Mouse (Mus musculus): ENCODE results near the gene Faap24. TPM values are rescaled to one million over a fixed set of nuclear protein-coding genes. Genes with fewer than 3 reads are reported as not detected.

The Faap24 gene
- polyA plus RNA-seq, 1 experiment: 3.9 TPM

DNA sequence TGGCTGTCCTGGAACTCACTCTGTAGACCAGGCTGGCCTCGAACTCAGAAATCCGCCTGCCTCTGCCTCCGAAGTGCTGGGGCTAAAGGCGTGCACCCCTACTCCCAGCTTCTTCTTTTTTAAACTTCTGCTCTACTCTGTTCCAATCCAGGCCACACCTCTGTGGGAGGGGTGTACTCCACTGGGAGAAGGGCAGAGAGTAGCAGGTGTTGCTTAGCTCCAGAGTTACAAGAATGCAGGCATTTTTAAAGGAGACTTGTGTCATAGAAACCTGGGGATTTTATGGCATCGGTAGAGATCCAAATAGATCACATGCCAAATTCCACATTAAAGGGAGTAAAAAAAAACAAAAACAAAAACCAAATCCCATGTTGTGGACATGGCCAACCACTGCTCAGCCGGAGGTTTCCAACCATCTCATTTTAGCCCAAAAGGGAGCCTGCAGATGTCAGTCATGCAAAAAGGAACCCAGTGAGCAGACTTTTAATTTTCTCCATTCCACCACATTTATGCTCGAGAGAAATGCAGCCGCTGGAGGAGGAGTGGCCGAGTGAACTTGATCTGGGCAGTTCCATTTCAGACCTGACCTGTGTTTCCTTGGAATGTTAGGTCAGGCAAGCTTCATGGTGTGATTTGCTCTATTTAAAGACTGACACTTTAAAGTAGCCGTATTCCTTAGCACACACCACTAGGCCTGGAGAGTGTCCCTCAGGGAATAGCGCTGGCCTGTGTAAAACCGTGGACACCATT lies 31.3 kb downstream of the Faap24 start:
- Histone ChIP-seq H3K4me3 (ENCODE audit: low read depth, low read length) (no peak overlapping the region), H3K27me3 (ENCODE audit: control insufficient read depth, insufficient read depth, low read length) (no peaks in the 10 kb centered on the region), H3K4me1 (ENCODE audit: control insufficient read depth, insufficient read depth, insufficient read length, low read length) (0 out of 2 replicates have a peak, but pooled peaks cover 2% of the 10 kb centered on the region), H3K36me3 (ENCODE audit: control insufficient read depth, insufficient read depth, low read length) (peaks cover 60% of the 10 kb centered on the region), H3K27ac (ENCODE audit: insufficient read depth, low read depth, low read length) (no peak overlapping the region)
- 61% methylated on average over 12 of the region's 12 CpGs for WGBS
- TF ChIP-seq POLR2A (IDR thresholded peaks at IDR 0.05; ENCODE audit: low read depth, low read length) (no peak), CTCF (IDR thresholded peaks at IDR 0.05; ENCODE audit: extremely low read depth, insufficient read length, insufficient replicate concordance, low read depth, low read length) (no peak)

- Histone ChIP-seq H3K36me3 (ENCODE audit: control insufficient read depth, insufficient read depth, low read length) (peaks cover 70% of the 10 kb centered on the region), H3K27ac (ENCODE audit: insufficient read depth, low read depth, low read length) (no peak overlapping the region), H3K4me1 (ENCODE audit: control insufficient read depth, insufficient read depth, insufficient read length, low read length) (peaks cover 9% of the 10 kb centered on the region; the same call in 1 of the 2 replicates), H3K27me3 (ENCODE audit: control insufficient read depth, insufficient read depth, low read length) (no peaks in the 10 kb centered on the region), H3K4me3 (ENCODE audit: low read depth, low read length) (no peak overlapping the region)
- TF ChIP-seq CTCF (IDR thresholded peaks at IDR 0.05; ENCODE audit: extremely low read depth, insufficient read length, insufficient replicate concordance, low read depth, low read length): no peak
- no peak for TF ChIP-seq POLR2A (IDR thresholded peaks at IDR 0.05; ENCODE audit: low read depth, low read length)
- WGBS: 71% methylated on average over 5 of the region's 5 CpGs
Observed at GRCm38 (mm10) chr7:35362868-35363267, 33.8 kb downstream of the Faap24 start.

DNA sequence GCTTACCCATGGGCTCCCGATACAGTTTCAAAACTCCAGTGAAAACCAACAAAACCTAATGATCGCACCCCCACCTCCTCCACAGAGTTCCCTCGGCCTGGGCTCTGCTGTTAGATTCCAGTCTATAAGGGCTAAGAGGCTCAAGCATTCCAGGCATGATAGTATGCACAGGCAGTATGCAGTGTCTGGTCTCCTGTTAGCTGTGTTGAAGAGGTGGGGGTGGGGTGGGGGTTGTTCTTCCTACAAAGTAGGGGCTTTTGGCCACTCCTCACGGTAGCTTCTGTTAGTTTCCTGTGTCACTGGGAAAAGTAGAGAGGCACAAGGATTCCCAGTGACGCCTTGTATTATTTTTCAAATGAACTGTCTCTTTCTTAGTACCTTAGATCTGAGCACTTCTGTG lies 34.4 kb downstream of the Faap24 start:
- TF ChIP-seq POLR2A (IDR thresholded peaks at IDR 0.05; ENCODE audit: low read depth, low read length): no peak
- TF ChIP-seq CTCF (IDR thresholded peaks at IDR 0.05; ENCODE audit: extremely low read depth, insufficient read length, insufficient replicate concordance, low read depth, low read length): no peak
- H3K36me3 ChIP-seq (ENCODE audit: control insufficient read depth, insufficient read depth, low read length): peaks cover 70% of the 10 kb centered on the region
- H3K4me1 ChIP-seq (ENCODE audit: control insufficient read depth, insufficient read depth, insufficient read length, low read length): peaks cover 11% of the 10 kb centered on the region; the same call in 1 of the 2 replicates
- no peak overlapping the region for H3K27ac ChIP-seq (ENCODE audit: insufficient read depth, low read depth, low read length)
- no peaks in the 10 kb centered on the region for H3K27me3 ChIP-seq (ENCODE audit: control insufficient read depth, insufficient read depth, low read length)
- no peak overlapping the region for H3K4me3 ChIP-seq (ENCODE audit: low read depth, low read length)
- 83% methylated on average over 5 of the region's 5 CpGs for WGBS

DNA sequence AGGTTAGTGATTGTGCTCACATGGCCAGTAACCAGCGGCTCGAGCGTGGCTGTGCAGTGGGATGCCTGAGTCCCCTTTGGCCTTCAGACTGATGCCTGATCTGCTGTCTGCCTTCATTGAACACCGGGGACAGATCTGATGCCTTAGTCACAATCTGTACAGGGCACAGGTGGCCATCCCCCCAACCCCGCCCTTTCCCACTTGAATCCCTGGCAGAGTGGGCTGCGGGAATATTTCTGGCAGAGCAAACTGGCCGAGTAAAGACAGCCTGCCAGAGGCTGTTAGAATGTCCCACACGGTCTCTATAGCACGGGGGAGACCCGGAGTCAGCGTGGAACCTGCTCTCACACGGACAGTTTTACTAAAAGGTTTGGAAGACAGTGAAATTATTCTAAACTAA lies 39.0 kb downstream of the Faap24 start:
- H3K4me1 ChIP-seq (ENCODE audit: control insufficient read depth, insufficient read depth, insufficient read length, low read length): peaks cover 27% of the 10 kb centered on the region
- WGBS: 89% methylated on average over 12 of the region's 12 CpGs
- no peak overlapping the region for H3K27ac ChIP-seq (ENCODE audit: insufficient read depth, low read depth, low read length)
- no peak overlapping the region for H3K4me3 ChIP-seq (ENCODE audit: low read depth, low read length)
- TF ChIP-seq POLR2A (IDR thresholded peaks at IDR 0.05; ENCODE audit: low read depth, low read length) (no peak), CTCF (IDR thresholded peaks at IDR 0.05; ENCODE audit: extremely low read depth, insufficient read length, insufficient replicate concordance, low read depth, low read length) (no peak)
- H3K36me3 ChIP-seq (ENCODE audit: control insufficient read depth, insufficient read depth, low read length): peaks cover 59% of the 10 kb centered on the region
- H3K27me3 ChIP-seq (ENCODE audit: control insufficient read depth, insufficient read depth, low read length): no peaks in the 10 kb centered on the region

GRCm38 (mm10) chr7:35355303-35355872 lies 41.2 kb downstream of the Faap24 start:
- Histone ChIP-seq H3K27ac (ENCODE audit: insufficient read depth, low read depth, low read length) (peak overlapping the region; percentile 18; the same call in 1 of the 2 replicates), H3K4me3 (ENCODE audit: low read depth, low read length) (no peak overlapping the region), H3K36me3 (ENCODE audit: control insufficient read depth, insufficient read depth, low read length) (peaks cover 39% of the 10 kb centered on the region), H3K4me1 (ENCODE audit: control insufficient read depth, insufficient read depth, insufficient read length, low read length) (peaks cover 33% of the 10 kb centered on the region), H3K27me3 (ENCODE audit: control insufficient read depth, insufficient read depth, low read length) (no peaks in the 10 kb centered on the region)
- 22% methylated on average over 5 of the region's 5 CpGs for WGBS
- TF ChIP-seq POLR2A (IDR thresholded peaks at IDR 0.05; ENCODE audit: low read depth, low read length) (no peak), CTCF (IDR thresholded peaks at IDR 0.05; ENCODE audit: extremely low read depth, insufficient read length, insufficient replicate concordance, low read depth, low read length) (no peak)

DNA sequence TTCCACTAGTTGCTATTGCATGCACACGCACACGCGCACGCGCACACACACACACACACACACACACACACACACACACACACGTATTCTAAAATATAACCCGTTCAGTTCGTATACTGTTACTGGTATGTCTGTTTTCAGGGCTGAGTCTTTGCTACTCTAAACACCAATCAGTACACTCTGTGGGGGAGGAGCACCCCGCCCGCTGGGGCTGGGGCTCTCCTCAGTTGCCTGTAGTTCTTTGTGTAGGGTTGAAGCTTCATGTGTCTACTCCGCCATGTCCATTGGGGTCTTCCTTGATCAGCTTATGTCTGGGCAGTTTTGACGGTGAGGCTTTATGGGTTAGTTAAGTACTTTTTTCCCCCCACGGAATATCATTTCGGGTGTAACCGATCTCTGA lies 43.3 kb downstream of the Faap24 start:
- TF ChIP-seq POLR2A (IDR thresholded peaks at IDR 0.05; ENCODE audit: low read depth, low read length): no peak
- no peak for TF ChIP-seq CTCF (IDR thresholded peaks at IDR 0.05; ENCODE audit: extremely low read depth, insufficient read length, insufficient replicate concordance, low read depth, low read length)
- 96% methylated on average over 15 of the region's 15 CpGs for WGBS
- Histone ChIP-seq H3K27me3 (ENCODE audit: control insufficient read depth, insufficient read depth, low read length) (no peaks in the 10 kb centered on the region), H3K36me3 (ENCODE audit: control insufficient read depth, insufficient read depth, low read length) (peaks cover 29% of the 10 kb centered on the region), H3K4me3 (ENCODE audit: low read depth, low read length) (no peak overlapping the region), H3K27ac (ENCODE audit: insufficient read depth, low read depth, low read length) (no peak overlapping the region), H3K4me1 (ENCODE audit: control insufficient read depth, insufficient read depth, insufficient read length, low read length) (peaks cover 40% of the 10 kb centered on the region)

- no peaks in the 10 kb centered on the region for H3K27me3 ChIP-seq (ENCODE audit: control insufficient read depth, insufficient read depth, low read length)
- no peak overlapping the region for H3K4me3 ChIP-seq (ENCODE audit: low read depth, low read length)
- H3K36me3 ChIP-seq (ENCODE audit: control insufficient read depth, insufficient read depth, low read length): peaks cover 14% of the 10 kb centered on the region
- WGBS: 83% methylated on average over 3 of the region's 3 CpGs
- no peak for TF ChIP-seq CTCF (IDR thresholded peaks at IDR 0.05; ENCODE audit: extremely low read depth, insufficient read length, insufficient replicate concordance, low read depth, low read length)
- no peak for TF ChIP-seq POLR2A (IDR thresholded peaks at IDR 0.05; ENCODE audit: low read depth, low read length)
- peaks cover 50% of the 10 kb centered on the region for H3K4me1 ChIP-seq (ENCODE audit: control insufficient read depth, insufficient read depth, insufficient read length, low read length)
- H3K27ac ChIP-seq (ENCODE audit: insufficient read depth, low read depth, low read length): no peak overlapping the region
Observed at GRCm38 (mm10) chr7:35351155-35351554, 45.5 kb downstream of the Faap24 start.
